Mouse (Mus musculus): Measurements from ENCODE around the gene Inpp5f. TPM values are rescaled to one million over a fixed set of nuclear protein-coding genes. Genes with fewer than 3 reads are reported as not detected.

The Inpp5f gene
- polyA plus RNA-seq, 1 experiment: 0.05 TPM

GRCm38 (mm10) chr7:128668831-128669230 lies 57.7 kb downstream of the Inpp5f start:
- H3K36me3 ChIP-seq (ENCODE audit: control insufficient read depth): peaks cover 28% of the 10 kb centered on the region
- peaks cover 78% of the 10 kb centered on the region for H3K4me1 ChIP-seq (ENCODE audit: control insufficient read depth)
- no peaks in the 10 kb centered on the region for H3K27me3 ChIP-seq (ENCODE audit: control insufficient read depth)
- no peak overlapping the region for H3K4me3 ChIP-seq (replicated peaks)
- TF ChIP-seq GATA1 (IDR thresholded peaks at IDR 0.05; ENCODE audit: low read length) (no peak), TAL1 (IDR thresholded peaks at IDR 0.05; ENCODE audit: low read length) (no peak)
- peaks cover 2% of the 10 kb centered on the region; the same call in 1 of the 2 replicates for H3K9me3 ChIP-seq (ENCODE audit: control insufficient read depth, low read length)

GRCm38 (mm10) chr7:128671952-128672351 lies 60.8 kb downstream of the Inpp5f start:
- H3K27me3 ChIP-seq (ENCODE audit: control insufficient read depth): no peaks in the 10 kb centered on the region
- peaks cover 56% of the 10 kb centered on the region for H3K4me1 ChIP-seq (ENCODE audit: control insufficient read depth)

GRCm38 (mm10) chr7:128672408-128673010 lies 61.4 kb downstream of the Inpp5f start:
- Histone ChIP-seq H3K4me1 (ENCODE audit: control insufficient read depth) (peaks cover 50% of the 10 kb centered on the region), H3K27me3 (ENCODE audit: control insufficient read depth) (no peaks in the 10 kb centered on the region), H3K9me3 (ENCODE audit: control insufficient read depth, low read length) (peaks cover 3% of the 10 kb centered on the region; the same call in 1 of the 2 replicates), H3K4me3 (replicated peaks) (peak overlapping the region; percentile 54), H3K36me3 (ENCODE audit: control insufficient read depth) (peaks cover 28% of the 10 kb centered on the region)
- TF ChIP-seq TAL1 (IDR thresholded peaks at IDR 0.05; ENCODE audit: low read length): peak; percentile 52
- TF ChIP-seq GATA1 (IDR thresholded peaks at IDR 0.05; ENCODE audit: low read length): peak; percentile 71

More at GRCm38 (mm10) chr7:128671952-128672351, 60.8 kb downstream of the Inpp5f start:
- Histone ChIP-seq H3K4me3 (replicated peaks) (peak overlapping the region; percentile 54), H3K36me3 (ENCODE audit: control insufficient read depth) (peaks cover 26% of the 10 kb centered on the region), H3K9me3 (ENCODE audit: control insufficient read depth, low read length) (peaks cover 3% of the 10 kb centered on the region; the same call in 1 of the 2 replicates)
- no peak for TF ChIP-seq GATA1 (IDR thresholded peaks at IDR 0.05; ENCODE audit: low read length)
- no peak for TF ChIP-seq TAL1 (IDR thresholded peaks at IDR 0.05; ENCODE audit: low read length)

GRCm38 (mm10) chr7:128678546-128678945 lies 67.4 kb downstream of the Inpp5f start:
- no peak for TF ChIP-seq GATA1 (IDR thresholded peaks at IDR 0.05; ENCODE audit: low read length)
- TF ChIP-seq TAL1 (IDR thresholded peaks at IDR 0.05; ENCODE audit: low read length): no peak
- no peaks in the 10 kb centered on the region for H3K27me3 ChIP-seq (ENCODE audit: control insufficient read depth)
- H3K36me3 ChIP-seq (ENCODE audit: control insufficient read depth): peaks cover 23% of the 10 kb centered on the region

GRCm38 (mm10) chr7:128687821-128688564 lies 76.9 kb downstream of the Inpp5f start:
- TF ChIP-seq TAL1 (IDR thresholded peaks at IDR 0.05; ENCODE audit: low read length) (no peak), GATA1 (IDR thresholded peaks at IDR 0.05; ENCODE audit: low read length) (no peak)
- Histone ChIP-seq H3K27me3 (ENCODE audit: control insufficient read depth) (peaks cover 6% of the 10 kb centered on the region; the same call in 1 of the 2 replicates), H3K36me3 (ENCODE audit: control insufficient read depth) (peaks cover 29% of the 10 kb centered on the region), H3K9me3 (ENCODE audit: control insufficient read depth, low read length) (no peaks in the 10 kb centered on the region), H3K4me3 (replicated peaks) (peak overlapping the region; percentile 71), H3K4me1 (ENCODE audit: control insufficient read depth) (peaks cover 14% of the 10 kb centered on the region)

More at GRCm38 (mm10) chr7:128678546-128678945, 67.4 kb downstream of the Inpp5f start:
- no peak overlapping the region for H3K4me3 ChIP-seq (replicated peaks)
- H3K4me1 ChIP-seq (ENCODE audit: control insufficient read depth): peaks cover 5% of the 10 kb centered on the region
- peaks cover 3% of the 10 kb centered on the region; the same call in 1 of the 2 replicates for H3K9me3 ChIP-seq (ENCODE audit: control insufficient read depth, low read length)

GRCm38 (mm10) chr7:128689347-128689746 lies 78.2 kb downstream of the Inpp5f start:
- Histone ChIP-seq H3K4me3 (replicated peaks) (no peak overlapping the region), H3K9me3 (ENCODE audit: control insufficient read depth, low read length) (no peaks in the 10 kb centered on the region), H3K27me3 (ENCODE audit: control insufficient read depth) (peaks cover 6% of the 10 kb centered on the region; the same call in 1 of the 2 replicates), H3K4me1 (ENCODE audit: control insufficient read depth) (peaks cover 14% of the 10 kb centered on the region), H3K36me3 (ENCODE audit: control insufficient read depth) (peaks cover 34% of the 10 kb centered on the region)
- TF ChIP-seq TAL1 (IDR thresholded peaks at IDR 0.05; ENCODE audit: low read length): no peak
- TF ChIP-seq GATA1 (IDR thresholded peaks at IDR 0.05; ENCODE audit: low read length): no peak

GRCm38 (mm10) chr7:128690070-128690469 lies 78.9 kb downstream of the Inpp5f start:
- peaks cover 21% of the 10 kb centered on the region for H3K4me1 ChIP-seq (ENCODE audit: control insufficient read depth)
- H3K27me3 ChIP-seq (ENCODE audit: control insufficient read depth): peaks cover 6% of the 10 kb centered on the region; the same call in 1 of the 2 replicates
- no peak overlapping the region for H3K4me3 ChIP-seq (replicated peaks)
- TF ChIP-seq TAL1 (IDR thresholded peaks at IDR 0.05; ENCODE audit: low read length) (no peak), GATA1 (IDR thresholded peaks at IDR 0.05; ENCODE audit: low read length) (no peak)
- no peaks in the 10 kb centered on the region for H3K9me3 ChIP-seq (ENCODE audit: control insufficient read depth, low read length)
- H3K36me3 ChIP-seq (ENCODE audit: control insufficient read depth): peaks cover 38% of the 10 kb centered on the region

- H3K27me3 ChIP-seq (ENCODE audit: control insufficient read depth): peaks cover 6% of the 10 kb centered on the region; the same call in 1 of the 2 replicates
- peaks cover 25% of the 10 kb centered on the region for H3K4me1 ChIP-seq (ENCODE audit: control insufficient read depth)
- no peaks in the 10 kb centered on the region for H3K9me3 ChIP-seq (ENCODE audit: control insufficient read depth, low read length)
- H3K4me3 ChIP-seq (replicated peaks): no peak overlapping the region
- TF ChIP-seq GATA1 (IDR thresholded peaks at IDR 0.05; ENCODE audit: low read length) (no peak), TAL1 (IDR thresholded peaks at IDR 0.05; ENCODE audit: low read length) (no peak)
- peaks cover 39% of the 10 kb centered on the region for H3K36me3 ChIP-seq (ENCODE audit: control insufficient read depth)
These were observed 79.7 kb downstream of the Inpp5f start for GRCm38 (mm10) chr7:128690796-128691195.

- Histone ChIP-seq H3K4me3 (replicated peaks) (no peak overlapping the region), H3K4me1 (ENCODE audit: control insufficient read depth) (peaks cover 25% of the 10 kb centered on the region), H3K9me3 (ENCODE audit: control insufficient read depth, low read length) (no peaks in the 10 kb centered on the region), H3K36me3 (ENCODE audit: control insufficient read depth) (peaks cover 48% of the 10 kb centered on the region), H3K27me3 (ENCODE audit: control insufficient read depth) (peaks cover 6% of the 10 kb centered on the region; the same call in 1 of the 2 replicates)
- TF ChIP-seq GATA1 (IDR thresholded peaks at IDR 0.05; ENCODE audit: low read length) (no peak), TAL1 (IDR thresholded peaks at IDR 0.05; ENCODE audit: low read length) (no peak)
These were observed 81.0 kb downstream of the Inpp5f start for GRCm38 (mm10) chr7:128692163-128692562.

Data from erythroblast, embryonic 14.5 days (primary cell).